19 mouse cellular contexts compared by ENCODE assay signal in genomic region chr1:11936984-11937383, GRCm38 (mm10).
A peak's percentile ranks its signal among the peaks of the same experiment; 100 is the strongest.
DNase-seq lines count a peak whose midpoint lies in the region; ATAC-seq lines count a peak whose summit lies in the region.
"Had no signal": no experiment of that assay in that cellular context is flagged by ENCODE, and none has a peak within 500 bp of the region (broad histone marks: within the 10 kb centered on the region; RNA-seq: fewer than 3 reads in every experiment).

No protein-coding gene starts in this region.

- no peaks in the 10 kb centered on the region for H3K27me3 ChIP-seq in hindbrain, embryonic 10.5 days (ENCODE audit: insufficient read depth, poor library complexity, severe bottlenecking)
- H3K27me3 ChIP-seq in hindbrain, embryonic 16.5 days (replicated peaks; ENCODE audit: control insufficient read depth, insufficient read depth, low read length), result no peaks in the 10 kb centered on the region
- H3K27me3 ChIP-seq: embryonic facial prominence, embryonic 15.5 days; liver, embryonic 15.5 days; megakaryocyte, embryonic 14.5 days; midbrain, embryonic 15.5 days had no signal

- no peak overlapping the region for H3K9ac ChIP-seq in hindbrain, embryonic 16.5 days (ENCODE audit: low read depth, low read length)
- H3K9ac ChIP-seq: embryonic facial prominence, embryonic 15.5 days; liver, embryonic 15.5 days; midbrain, embryonic 15.5 days had no signal

- DNase-seq in hindbrain, embryonic 10.5 days (ENCODE audit: low spot score), result peak; percentile 5
- DNase-seq in NIH3T3 (ENCODE audit: low read depth) (peak; percentile 0), ZHBTc4 (ENCODE audit: low read depth, low spot score) (peak; percentile 2)
- DNase-seq in retina, postnatal 1 day, result peak; percentile 1
- no peak for DNase-seq in adrenal gland, postnatal 10 days
- DNase-seq in urinary bladder, postnatal 4 days (ENCODE audit: low spot score in 2 of 2), result no peak
- DNase-seq: adrenal gland, adult 2 months; cerebellum, adult 2 months; gastrocnemius, postnatal 36 days; heart, postnatal 14 days; kidney, adult 8-10 months; layer of hippocampus, adult 9-11 months; lung, postnatal 14 days had no signal

- H3K4me2 ChIP-seq in hindbrain, embryonic 16.5 days (ENCODE audit: low read length), result no peak overlapping the region
- H3K4me2 ChIP-seq: embryonic facial prominence, embryonic 15.5 days; heart, embryonic 11.5 days; liver, embryonic 15.5 days; midbrain, embryonic 15.5 days had no signal

- H3K27ac ChIP-seq in hindbrain, embryonic 10.5 days, result no peak overlapping the region
- no peak overlapping the region for H3K27ac ChIP-seq in hindbrain, embryonic 16.5 days (ENCODE audit: low read depth, low read length)
- H3K27ac ChIP-seq: embryonic facial prominence, embryonic 15.5 days; liver, embryonic 15.5 days; midbrain, embryonic 15.5 days had no signal

- no peaks in the 10 kb centered on the region for H3K4me1 ChIP-seq in hindbrain, embryonic 10.5 days (replicated peaks)
- no peaks in the 10 kb centered on the region for H3K4me1 ChIP-seq in hindbrain, embryonic 16.5 days (ENCODE audit: control insufficient read depth, insufficient read depth, low read depth, low read length)
- H3K4me1 ChIP-seq: embryonic facial prominence, embryonic 15.5 days; liver, embryonic 15.5 days; megakaryocyte, embryonic 14.5 days; midbrain, embryonic 15.5 days had no signal

- H3K4me3 ChIP-seq in hindbrain, embryonic 10.5 days, result no peak overlapping the region
- H3K4me3 ChIP-seq in hindbrain, embryonic 16.5 days (ENCODE audit: low read length), result no peak overlapping the region
- H3K4me3 ChIP-seq: embryonic facial prominence, embryonic 15.5 days; liver, embryonic 15.5 days; megakaryocyte, embryonic 14.5 days; midbrain, embryonic 15.5 days had no signal

- ATAC-seq in hindbrain, embryonic 16.5 days, result no peak
- ATAC-seq: midbrain, embryonic 15.5 days had no signal

- WGBS in hindbrain, embryonic 10.5 days, result 76% methylated on average over 9 of the region's 9 CpGs
- WGBS in hindbrain, embryonic 16.5 days, result 80% methylated on average over 9 of the region's 9 CpGs

- no peaks in the 10 kb centered on the region for H3K36me3 ChIP-seq in hindbrain, embryonic 10.5 days
- H3K36me3 ChIP-seq in hindbrain, embryonic 16.5 days (ENCODE audit: control insufficient read depth, insufficient read depth, low read length), result no peaks in the 10 kb centered on the region
- H3K36me3 ChIP-seq: embryonic facial prominence, embryonic 15.5 days; liver, embryonic 15.5 days; midbrain, embryonic 15.5 days had no signal

- H3K9me3 ChIP-seq in hindbrain, embryonic 10.5 days, result no peaks in the 10 kb centered on the region
- no peaks in the 10 kb centered on the region for H3K9me3 ChIP-seq in hindbrain, embryonic 16.5 days (ENCODE audit: control insufficient read depth, low read length)
- H3K9me3 ChIP-seq: embryonic facial prominence, embryonic 15.5 days; liver, embryonic 15.5 days; midbrain, embryonic 15.5 days had no signal

Comparison
In these comparisons a context has a peak if more than half of its experiments do, and no peak if none do; other contexts are left out.
1. DNase-seq: peak in hindbrain, embryonic 10.5 days (single experiment), NIH3T3 (single experiment), ZHBTc4 (single experiment) and retina, postnatal 1 day (single experiment); none in adrenal gland, postnatal 10 days (single experiment) and urinary bladder, postnatal 4 days (0 of 2).